Mouse (Mus musculus): ENCODE data around the gene Uchl4.
A peak's percentile ranks its signal among the peaks of the same experiment; 100 is the strongest.

Uchl4 gene

GRCm38 (mm10) chr9:64277706-64278105 is 42.7 kb downstream of the Uchl4 start:
- peak; percentile 57 for DNase-seq

GRCm38 (mm10) chr9:64278665-64279310 is 43.8 kb downstream of the Uchl4 start:
- no peak for DNase-seq

GRCm38 (mm10) chr9:64281105-64281780 is 46.2 kb downstream of the Uchl4 start, which contains the start of gene Tipin:
TSS of gene Tipin (plus strand) at chr9:64281581.
- DNase-seq, result peak; percentile 93

- DNase-seq, result no peak
These were observed 46.8 kb downstream of the Uchl4 start for GRCm38 (mm10) chr9:64281781-64282178.

- DNase-seq, result no peak
These were observed 47.5 kb downstream of the Uchl4 start for GRCm38 (mm10) chr9:64282404-64282987.
